Mouse (Mus musculus): ENCODE results near the gene Cd248.
A peak's percentile ranks its signal among the peaks of the same experiment; 100 is the strongest.

Gene Cd248

DNA sequence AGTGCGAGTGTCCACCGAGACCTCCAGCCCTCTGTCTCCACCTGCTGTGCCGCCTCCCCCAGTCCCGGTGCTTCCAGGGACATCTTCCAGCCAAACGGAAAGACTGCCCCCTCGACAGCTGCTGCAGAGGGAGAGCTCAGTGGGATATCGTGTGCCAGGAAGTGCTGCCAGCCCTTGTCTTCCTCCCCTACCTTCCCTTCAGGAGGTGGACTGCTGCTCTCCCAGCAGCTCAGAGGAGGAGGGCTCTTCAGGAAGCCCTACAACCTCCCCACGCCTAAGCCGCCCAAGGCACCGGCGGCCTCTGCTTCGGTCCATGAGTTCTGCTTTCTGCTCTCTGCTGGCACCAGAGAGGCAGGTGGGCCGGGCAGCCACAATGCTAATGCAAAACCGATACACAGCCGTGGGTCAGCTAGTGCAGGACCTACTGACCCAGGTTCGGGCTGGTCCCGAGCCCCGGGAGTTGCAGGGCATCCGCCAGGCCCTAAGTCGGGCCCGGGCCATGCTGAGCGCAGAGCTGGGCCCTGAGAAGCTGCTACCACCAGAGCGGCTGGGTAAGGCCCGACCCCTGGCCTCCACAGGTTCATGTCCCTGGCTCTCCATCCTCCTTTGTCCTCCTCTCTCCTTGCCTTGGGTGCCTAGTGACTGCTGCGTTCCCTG is 15.6 kb upstream of the Cd248 start:
- peak; percentile 46 to 56 for DNase-seq

DNA sequence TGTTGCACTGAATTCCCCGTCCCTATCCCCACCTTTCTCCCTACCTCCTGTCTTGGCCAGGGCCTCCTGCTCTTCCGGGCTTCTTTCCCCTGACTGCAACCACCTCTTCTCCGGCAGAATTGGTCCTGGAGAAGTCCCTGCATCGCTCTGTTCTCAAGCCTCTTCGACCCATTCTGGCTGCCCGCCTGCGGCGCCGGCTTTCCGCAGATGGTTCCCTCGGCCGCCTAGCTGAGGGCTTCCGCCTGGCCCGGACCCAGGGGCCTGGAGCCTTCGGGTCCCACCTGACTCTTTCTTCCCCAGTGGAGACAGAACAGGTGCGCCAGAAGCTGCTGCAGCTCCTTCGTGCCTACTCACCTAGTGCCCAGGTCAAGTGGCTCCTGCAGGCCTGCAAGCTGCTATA is 15.0 kb upstream of the Cd248 start:
- DNase-seq: peak; percentile 64 to 68

DNA sequence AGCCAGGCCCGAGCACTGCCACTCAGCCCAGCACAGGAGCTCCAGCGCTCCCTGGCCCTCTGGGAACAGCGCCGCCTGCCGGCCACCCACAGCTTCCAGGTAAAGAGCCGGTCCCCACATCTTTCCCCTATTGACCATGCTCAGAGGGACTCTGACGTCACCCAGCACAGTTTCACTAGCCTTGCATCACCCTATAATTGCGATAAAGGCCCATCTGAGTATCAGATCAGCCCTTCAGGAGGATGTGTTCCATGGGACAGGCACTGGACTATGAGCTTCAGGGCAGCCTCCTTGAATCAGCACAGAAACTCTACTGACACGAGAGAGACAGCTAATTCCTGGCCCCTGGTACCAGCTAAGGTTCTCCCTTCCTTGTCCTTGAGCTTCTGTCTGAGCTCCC is 14.0 kb upstream of the Cd248 start:
- DNase-seq: peak; percentile 70 to 88

DNA sequence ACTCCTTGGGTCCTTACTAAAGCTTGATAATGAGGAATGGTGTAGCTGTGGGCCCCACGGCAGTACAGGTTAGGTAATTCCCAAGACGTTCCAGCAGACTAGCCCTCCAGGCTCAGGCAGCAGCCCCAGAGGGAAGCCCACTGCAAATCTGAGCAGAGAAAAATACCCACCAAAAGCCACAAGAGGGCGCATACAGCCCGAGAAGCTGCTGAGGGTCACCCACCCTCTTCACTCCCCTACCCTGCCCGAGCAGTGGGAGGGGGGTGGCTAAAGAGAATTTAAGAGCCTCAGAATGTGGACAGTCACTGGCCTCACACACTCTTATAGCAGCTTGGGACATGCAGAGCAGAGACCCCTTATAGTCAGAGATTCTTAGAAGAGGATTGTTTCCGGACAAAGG is 11.6 kb upstream of the Cd248 start:
- DNase-seq: peak; percentile 65 to 66

DNA sequence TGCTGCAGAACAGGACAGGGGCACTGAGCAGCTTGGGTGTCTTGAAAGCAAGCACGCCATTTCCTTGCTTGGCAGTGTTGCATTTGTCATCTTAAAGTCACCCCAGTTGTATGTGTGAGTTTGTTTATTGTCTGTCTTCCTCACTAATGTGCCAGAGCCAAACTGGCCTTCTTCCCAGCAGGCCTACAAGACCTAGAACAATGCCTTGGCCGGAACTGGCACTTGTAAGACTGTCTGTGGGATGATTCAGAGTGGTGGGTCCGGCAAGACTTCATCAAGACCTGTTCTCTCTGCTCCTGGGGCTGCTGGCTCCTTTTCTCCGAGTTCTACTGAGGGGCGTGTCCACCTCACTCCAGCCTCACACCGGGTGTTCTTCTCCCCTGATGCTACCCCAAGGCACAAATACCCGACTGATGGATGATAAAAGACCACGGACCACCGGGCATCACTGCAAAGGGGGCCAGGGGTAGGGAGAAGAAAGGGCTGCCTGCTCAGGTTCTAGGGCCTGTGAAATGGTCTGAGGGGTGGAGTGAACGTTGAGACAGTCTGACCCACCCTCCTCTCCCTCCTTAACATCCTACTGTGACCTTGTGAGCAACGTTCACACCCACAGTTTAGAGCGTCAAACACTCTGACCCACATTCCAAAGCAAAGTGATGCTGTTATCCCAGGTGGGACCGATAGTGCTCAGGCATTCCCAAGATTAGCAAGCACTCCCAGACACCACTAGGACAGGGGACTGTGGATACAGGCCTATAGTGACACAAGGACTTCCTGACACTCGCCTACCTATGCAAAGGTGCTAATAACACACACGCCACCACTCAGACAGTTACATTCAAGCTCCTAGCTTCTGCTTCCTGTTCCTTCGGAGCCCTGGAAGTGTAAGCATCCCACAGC is 9.8 kb upstream of the Cd248 start:
- no peak for DNase-seq

DNA sequence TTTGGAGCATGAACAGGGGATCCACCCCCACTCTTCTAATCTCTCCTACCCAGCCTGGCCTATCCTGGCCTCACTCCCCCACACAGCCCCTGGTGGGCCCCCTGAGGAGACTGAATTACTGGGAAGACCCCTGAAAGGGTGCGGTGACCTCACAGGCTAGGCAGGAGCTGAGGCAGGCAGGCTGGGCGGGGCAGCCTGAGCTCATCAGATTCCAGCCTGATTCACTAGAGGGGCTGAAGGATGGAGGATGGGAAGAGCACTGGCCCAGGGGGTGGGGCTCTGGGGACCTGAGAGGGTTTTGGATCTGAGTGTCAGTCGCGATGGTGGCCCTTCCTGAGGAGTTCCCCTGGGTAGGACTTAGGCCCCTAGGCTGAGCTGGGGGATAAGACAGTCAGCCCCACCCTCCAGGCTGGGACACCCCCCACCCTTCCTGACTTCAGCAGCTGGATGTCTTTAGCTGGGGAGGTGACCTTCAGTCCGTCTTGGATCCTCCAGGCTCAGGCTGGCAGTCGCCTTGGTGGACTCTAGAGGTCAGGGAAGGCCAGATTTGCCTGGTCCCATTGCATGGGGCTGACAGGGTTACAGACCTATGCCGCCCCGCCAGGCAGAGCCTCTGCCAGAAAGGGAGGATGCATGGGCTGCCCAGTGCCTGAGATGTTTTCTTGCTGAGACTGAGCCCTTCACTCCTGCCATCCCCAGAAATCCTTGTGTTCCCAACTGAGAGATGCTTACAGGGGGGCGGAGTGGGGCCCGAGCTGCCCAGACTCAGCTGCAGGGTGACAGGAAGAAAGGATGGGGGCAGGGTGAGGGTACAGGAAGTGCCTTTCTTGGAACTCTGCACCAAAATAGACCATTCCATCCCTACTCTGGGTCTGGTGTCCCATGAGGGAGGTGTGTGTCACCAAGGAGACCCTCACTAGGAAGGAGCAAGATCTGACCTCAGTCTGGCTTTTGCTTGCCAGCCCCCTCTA is 8.8 kb upstream of the Cd248 start:
- DNase-seq: no peak

DNA sequence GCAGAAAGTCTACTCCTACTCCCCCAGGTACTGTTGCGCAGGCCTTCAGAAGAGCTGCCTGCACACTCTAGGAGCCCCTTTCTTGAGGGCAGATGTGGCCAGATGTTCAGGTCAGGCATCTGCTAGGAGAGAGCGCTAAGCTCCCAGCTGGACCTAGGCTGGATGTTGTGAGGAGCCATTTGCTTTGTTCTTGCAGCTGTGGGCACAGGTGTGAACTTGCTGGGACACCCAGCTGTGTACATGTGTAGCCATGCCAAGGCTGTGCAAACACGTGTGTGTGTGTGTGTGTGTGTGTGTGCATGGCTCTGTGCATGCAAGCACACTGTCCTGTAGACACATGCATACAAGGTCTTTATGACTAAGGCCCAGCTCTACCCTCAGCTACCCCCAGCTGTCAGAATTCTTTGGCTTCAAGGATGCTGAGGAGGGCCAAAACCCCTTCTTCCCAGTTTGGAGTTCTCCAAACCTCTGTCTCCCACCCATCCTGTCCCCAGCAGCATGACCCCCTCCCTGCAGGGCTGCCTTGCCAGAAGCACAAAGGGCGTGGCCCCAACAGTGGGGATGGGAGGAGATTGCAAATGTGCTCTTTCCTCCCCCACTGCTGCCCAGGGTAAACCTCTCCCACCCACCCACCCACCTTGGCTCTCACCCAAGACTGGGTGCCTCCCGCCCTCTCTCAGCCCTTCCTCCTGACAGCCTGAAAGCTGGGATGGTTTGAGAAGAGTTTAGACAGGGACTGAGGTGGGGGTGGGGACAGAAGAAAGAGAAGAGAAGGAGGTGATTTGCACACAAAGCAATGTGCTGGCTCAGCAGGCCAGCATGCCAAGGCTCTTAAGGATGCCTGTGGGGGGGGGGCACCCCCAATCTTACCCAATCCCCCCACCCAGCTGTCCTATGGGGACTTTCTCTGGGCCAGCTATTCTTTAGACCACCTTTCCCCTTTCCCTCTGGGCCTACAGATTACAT is 7.2 kb upstream of the Cd248 start:
- no peak for DNase-seq

DNA sequence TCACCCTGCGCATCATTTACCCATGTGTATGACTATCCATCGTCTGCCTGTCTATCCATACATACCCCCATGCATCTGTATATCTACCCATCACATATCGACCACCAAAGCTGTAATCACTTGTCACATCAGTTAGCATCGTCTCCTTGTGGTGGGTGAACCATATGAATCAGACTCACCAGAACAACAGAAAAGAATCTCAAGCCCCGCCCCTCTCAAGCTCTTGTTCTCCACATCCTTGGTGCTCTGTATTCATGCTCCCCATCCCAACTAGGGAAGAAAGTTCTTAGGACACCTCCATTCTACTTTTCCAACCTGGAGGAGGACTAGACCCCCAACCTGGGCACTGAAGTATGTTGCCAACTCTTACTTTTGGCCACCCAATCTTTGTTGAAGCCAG is 5.8 kb upstream of the Cd248 start:
- no peak for DNase-seq

DNA sequence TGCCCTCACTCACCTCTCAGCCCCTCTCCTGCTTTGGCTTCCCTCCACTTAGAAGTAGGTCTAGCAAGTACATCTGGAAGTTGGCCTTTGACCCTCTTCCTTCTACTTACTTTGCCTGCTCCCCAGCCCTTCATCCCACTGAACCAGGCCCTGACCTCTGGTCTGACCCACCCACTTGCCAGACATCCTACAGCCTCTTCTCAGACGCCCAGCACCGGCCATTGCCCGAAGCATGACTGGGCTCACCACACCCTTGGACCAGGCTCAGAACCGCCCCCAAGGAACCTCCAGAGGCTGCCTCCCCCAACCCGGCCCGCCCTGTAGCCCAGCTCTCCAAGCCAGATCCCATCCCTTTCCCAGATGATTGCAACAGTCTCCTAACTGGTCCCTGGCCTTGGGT is 5.4 kb upstream of the Cd248 start:
- no peak for DNase-seq

DNA sequence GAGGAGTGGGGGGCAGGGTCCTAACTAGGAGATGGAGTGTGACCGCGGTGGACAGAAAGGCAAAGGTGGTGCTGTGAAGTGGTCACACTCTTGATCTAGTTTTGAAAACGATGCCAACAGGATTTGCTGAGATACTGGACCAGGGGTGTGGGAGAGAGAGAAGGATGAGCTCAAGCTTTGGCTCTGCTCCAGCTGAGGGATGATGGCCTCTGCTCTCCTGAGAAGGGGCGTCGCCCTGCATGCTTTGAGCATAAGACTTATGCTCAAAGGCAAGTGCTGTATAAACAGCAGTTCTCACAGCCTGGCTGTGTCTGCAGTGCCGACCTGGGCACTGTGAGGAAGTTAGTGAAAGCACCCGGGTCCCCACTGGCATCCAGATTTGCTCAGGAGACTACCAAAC is 2.8 kb upstream of the Cd248 start:
- peak in 1 of 2 experiments; percentile 39 for DNase-seq

DNA sequence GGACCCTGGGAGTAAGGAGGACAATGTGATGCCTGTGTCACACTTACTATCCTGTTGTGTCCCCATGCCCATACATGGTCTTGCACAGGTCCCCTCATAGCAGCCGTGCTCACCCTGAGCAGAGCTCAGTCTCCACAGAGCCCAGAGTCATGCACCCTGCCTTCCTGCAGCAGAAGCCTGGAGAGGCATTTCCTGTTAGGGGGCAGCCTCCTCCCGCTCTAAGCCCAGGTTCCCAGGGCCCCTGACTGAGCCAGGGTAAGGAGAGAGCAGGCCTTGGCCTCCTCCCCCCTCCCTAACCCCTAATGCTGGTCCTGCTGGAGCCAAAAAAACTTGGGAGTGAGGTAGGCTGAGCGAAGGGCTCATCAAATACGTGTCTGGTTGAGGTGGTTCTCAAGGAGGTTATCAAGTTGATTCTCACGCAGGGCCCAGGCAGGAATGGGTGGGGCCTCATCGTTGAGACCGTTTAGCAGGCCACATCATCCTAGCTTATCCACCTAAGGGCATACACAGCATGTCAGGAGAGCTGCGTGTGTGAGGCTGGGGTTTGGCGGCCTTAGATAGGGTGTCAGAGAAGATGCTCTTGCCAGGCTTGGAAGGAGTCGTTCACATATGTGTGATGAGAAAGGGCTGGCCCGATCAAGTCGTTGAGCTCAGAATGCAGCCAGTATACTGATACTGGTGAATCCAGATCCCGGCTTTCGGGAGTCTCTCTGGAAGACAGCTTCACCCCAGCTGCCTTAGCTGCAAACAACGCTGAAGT is 658 bp upstream of the Cd248 start:
- DNase-seq: no peak

DNA sequence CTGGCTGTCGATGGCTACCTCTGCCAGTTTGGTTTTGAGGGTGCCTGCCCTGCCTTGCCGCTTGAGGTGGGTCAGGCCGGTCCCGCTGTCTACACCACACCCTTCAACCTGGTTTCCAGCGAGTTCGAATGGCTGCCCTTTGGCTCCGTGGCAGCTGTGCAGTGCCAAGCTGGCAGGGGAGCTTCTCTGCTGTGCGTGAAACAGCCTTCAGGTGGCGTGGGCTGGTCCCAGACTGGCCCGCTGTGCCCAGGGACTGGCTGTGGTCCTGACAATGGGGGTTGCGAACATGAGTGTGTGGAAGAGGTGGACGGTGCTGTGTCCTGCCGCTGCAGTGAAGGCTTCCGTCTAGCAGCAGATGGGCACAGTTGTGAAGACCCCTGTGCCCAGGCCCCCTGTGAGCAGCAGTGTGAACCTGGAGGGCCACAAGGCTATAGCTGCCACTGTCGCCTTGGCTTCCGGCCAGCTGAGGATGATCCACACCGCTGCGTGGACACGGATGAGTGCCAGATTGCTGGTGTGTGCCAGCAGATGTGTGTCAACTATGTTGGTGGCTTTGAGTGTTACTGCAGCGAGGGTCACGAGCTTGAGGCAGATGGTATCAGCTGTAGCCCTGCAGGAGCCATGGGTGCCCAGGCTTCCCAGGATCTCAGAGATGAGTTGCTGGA is 824 bp downstream of the Cd248 start:
- peak in 1 of 2 experiments; percentile 28 for DNase-seq

DNA sequence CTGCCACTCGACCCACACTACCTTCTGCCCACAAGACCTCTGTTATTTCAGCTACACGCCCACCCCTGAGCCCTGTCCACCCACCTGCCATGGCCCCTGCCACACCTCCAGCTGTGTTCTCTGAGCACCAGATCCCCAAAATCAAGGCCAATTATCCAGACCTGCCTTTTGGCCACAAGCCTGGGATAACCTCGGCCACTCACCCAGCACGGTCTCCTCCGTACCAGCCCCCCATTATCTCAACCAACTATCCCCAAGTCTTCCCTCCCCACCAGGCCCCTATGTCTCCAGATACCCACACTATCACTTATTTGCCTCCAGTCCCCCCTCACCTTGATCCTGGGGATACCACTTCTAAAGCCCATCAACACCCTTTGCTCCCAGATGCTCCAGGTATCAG is 1.6 kb downstream of the Cd248 start:
- DNase-seq: no peak

DNA sequence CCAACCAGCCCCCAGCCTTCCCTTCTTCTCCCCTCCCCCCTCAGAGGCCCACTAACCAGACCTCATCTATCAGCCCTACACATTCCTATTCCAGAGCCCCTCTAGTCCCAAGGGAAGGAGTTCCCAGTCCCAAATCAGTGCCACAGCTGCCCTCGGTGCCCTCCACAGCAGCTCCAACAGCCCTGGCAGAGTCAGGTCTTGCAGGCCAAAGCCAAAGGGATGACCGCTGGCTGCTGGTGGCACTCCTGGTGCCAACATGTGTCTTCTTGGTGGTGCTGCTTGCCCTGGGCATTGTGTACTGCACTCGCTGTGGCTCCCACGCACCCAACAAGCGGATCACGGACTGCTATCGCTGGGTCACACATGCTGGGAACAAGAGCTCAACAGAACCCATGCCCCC is 2.1 kb downstream of the Cd248 start:
- DNase-seq: no peak

DNA sequence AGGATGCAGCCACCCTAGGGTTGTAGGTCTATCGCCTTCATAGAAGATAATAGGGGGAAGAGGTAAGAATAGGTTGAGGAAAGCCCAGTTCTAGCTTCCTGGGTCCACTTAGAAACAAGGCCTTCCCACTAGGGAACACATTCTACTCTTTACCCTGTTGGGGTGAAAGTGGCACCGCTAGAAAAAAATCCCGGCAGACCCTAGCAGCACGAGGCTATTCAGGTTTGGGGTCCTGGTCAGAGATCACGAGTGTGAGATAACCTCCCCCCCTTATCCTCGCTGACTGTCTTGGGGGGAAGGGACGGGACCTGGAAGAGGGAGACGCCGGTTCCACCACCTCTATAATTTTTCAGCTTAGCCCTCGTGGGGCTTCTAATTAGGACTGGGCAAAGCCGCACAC is 3.2 kb downstream of the Cd248 start:
- no peak for DNase-seq

DNA sequence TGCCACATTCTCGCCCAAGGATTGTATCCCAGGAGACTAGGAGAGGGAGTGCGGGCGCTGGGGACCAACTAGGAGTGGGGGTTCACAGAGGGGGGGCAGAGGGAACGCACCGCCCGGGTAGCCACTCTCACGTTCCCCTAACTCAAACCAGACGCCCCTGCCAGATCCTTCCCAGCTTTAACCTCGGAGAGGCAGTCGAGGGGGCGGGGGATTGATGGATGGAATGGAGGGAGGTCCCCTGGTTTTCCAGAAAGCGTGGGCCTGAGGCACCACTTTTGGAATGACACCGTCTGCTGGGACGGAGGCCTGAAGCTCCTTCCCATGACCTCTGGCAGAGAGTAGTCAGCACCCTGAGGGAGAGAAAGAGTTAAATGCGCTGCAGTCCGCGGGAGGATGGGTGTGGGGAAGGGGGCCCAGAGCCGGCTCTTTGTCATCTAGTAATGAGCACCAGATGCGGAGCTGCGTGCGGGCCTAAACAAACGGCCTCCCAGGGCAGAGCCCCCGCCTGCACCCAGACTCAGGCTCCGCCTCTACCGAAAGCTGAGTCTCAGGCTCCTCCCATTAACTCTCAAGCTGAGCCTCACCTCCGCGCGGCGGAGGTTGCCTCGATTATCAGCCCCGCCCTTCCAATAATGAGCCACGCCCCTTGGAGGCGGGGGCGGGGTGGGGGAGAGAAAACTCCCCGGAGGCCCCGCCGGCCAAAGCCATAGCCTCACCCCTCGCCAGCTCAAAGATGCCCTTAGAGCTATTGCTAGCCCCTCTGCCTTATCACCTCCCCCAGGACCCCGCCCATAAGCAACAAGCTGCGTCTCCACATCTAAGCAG is 3.9 kb downstream of the Cd248 start:
- DNase-seq: peak in 1 of 2 experiments; percentile 39

DNA sequence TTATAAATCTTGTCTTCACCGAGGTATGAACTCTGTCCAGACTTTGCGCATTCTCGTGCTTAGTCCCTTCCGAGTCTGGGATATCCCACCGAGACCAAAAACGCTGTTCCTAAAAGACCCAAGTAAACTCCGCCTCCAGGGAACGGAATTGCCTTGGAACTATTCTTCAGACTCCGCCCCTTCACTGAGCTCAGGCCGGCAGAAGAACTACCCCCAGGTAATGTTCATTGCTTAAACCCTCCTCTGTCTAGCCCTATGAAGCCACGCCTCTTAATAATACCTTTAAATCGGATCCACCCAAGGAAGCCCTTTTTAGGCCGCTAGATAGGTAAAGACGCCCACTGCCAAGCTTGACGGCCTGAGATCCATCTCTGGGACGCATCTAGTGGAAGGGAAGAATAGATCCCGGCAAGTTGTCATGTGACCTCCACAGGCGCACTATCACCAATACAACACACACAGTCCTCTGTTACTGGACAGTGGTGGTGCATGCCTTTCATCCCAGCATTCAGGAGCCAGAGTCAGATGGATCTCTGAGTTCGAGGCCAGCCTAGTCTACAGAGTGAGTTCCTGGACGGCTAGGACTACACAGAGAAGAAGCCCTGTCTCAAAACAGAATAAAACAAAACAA is 4.6 kb downstream of the Cd248 start:
- no peak for DNase-seq

DNA sequence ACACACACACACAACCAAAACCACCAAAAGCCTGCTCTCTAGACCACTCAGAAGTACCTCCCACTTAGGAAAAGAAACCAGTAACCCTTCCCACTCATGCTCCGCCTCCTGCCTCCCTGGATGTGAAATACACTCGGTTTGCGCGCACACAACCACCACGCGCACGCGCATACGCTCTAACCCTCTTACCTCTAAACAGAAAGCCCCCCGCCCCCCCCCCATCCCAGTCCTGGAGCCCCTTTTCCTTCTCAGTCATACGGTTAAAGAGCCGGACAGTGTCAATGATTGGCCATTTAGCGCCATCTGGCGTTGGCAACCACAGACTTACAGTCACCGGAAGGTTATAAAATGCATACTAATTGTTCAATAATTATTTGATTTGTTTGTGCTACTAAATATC is 5.2 kb downstream of the Cd248 start:
- peak; percentile 74 to 82 for DNase-seq

DNA sequence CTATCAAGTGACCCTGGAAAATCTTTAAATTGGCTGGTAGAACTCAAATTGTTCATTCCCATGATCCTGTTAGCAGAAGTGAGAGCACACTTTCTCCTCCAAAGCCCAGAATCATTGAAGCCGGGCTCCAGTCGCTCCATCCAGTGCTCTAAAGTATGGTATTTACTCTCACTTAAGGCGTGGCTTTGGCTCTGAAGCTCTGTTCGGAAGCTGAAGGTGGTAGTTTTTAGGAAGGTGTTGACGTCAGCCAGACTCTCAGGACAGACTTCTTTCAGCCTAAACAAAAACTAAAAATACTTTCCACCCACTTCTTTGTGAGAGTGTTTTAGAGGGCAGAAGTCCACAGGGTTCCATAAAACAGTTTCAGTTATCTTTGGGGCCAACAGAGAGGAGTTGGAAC is 5.6 kb downstream of the Cd248 start:
- no peak for DNase-seq

Measured in cerebellum, postnatal 14 days (tissue).